Mouse (Mus musculus): Measurements from ENCODE around the gene Armh4.
"Not testable (repeated sequence)": the region's sequence is repeated elsewhere in the genome, so short reads cannot be mapped to it uniquely, and the experiment has no call there.

The Armh4 gene

DNA sequence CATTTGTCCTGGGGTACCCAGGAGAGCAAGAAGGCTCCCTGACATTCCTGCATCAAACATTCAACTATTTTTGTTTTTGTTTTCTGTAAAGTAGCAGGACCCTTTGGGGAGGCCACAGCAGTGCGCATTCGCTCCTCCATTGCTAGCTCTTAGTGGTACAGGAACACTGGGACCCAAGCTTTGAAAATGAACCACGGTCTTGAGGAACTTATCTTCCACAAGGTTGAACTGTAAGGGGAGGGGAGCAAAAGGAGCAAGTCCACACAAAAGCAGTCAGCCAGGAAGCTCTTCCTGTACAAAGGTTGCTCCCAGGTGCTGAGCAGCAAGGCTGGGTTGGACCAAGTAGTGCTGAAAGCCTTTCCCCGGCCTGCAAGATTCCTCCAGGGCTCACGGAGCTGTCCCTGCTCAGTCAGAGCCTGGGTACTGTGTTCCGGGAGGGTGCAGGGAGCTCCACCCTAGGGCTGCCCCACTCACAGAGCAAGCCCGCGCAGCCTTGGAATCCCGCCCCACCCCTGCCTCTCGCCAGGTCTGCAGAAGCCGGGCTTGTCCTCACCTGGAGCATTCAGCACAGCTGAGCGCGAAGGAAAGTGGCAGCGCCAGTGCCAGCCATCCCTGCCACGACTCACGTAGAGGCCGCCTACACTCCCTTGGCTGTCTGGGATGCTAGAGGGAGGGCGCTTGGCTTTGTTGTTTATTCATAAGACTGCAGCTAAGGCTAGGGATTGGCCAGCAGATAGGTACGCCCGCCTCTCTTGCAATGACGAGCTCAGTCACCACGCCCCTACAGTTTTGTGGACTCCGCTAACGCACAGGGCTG is at the start of gene Armh4:
Armh4 (minus strand) TSS at position 669 of the 817 bp plus-strand sequence.
- DNase-seq (ENCODE audit: low spot score), result peak; percentile 95

DNA sequence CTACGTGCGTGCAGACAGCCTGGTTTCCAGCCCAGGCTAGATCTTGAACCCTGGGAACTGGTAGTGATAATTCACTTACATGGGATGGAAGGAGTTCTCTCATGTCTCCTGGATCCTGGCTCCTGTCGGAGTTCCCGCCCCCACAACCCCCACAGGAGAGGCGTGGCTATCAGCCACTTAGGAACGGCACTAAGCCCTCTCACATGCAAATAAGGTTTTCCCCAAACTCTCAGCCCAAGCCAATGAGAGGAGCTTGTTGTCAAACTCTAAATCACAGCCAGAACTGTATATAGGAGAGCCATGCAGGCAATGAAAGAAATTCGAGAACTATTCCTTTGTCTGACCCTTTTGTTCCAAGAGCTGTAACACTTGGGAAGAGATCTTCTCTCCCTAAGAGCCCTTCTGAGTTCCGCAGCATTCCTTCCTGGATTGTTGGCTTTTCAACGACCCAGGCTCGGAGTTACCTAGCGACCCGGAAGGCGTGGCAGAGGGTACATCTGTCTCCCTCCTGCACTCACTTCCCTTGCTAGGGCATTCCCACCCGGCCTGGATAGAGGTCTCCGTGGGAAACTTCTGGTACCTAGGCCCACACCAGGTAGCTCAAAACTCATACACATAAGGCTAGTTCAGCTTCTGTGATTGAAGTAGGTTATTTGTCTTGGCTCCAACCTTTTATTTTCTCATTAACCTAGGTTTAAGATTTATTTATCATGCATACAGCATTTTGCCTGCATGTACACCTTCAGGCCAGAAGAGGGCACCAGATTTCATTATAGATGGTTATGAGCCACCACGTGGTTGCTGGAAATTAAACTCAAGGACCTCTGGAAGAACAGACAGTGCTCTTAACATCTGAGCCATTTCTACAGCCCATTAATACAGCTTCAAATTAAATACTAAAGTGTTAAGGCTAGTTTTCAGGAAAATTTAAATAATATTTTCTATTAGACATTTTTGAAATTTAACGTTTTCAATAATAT is 46.3 kb upstream of the Armh4 start:
- peak; percentile 73 for DNase-seq (ENCODE audit: low spot score)

DNA sequence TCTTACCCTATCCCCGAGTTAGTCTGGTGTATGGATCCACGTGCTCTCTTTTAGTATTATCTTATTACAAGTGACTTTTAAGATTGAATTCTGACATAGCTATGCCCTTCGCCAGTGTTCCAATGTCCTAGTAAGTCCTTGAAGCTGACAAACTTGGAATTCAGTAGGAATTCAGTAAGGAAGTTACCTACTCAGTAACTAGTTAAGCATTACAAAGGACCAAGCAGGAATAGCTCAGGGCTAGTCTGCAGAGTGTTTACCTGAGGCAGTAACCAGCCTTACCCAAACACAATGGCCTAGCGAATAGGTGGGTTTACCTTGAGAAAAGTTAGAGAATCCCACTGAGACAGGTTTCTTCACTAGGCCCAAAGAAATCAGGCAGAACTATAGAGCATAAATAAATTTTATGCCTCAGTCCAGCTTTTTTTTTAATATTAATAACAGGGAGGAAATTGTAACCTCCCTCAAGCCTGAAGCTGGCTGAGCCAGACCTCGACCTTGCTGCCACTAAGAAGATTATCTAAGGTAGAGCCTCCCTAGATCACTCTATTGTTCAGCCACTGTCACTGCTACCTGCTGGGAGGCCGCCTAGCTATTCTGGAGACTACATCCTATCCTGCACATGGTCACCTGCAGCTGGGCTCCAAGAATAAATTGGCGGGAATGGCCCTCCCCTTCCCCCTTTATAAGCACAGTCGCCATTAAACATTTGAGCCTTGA is 36.7 kb upstream of the Armh4 start:
- DNase-seq (ENCODE audit: low spot score), result not testable (repeated sequence)

DNA sequence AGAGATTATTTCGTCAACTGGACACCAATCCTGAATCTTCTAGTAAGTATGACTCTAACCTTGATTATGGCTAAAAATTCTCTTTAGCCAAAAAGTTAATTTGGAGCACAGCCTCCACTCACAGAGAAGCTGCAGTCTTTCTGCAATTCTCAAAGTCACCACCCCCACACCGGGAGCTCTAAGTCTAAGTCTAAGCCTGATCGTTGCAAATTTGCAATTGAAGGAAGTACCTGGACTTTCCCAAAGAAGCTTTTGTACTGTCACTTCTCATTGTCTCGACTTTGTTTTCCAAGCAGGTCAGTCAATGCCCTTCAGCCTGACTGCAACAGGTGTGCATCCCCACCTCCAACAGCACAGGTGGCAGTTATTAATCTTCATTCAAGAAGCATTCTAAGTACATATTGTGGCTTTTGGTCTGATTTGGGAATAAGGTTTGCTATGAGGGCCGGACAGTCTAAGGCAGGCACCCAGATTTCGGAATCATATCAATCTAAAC is 35.6 kb upstream of the Armh4 start:
- DNase-seq (ENCODE audit: low spot score), result not testable (repeated sequence)

DNA sequence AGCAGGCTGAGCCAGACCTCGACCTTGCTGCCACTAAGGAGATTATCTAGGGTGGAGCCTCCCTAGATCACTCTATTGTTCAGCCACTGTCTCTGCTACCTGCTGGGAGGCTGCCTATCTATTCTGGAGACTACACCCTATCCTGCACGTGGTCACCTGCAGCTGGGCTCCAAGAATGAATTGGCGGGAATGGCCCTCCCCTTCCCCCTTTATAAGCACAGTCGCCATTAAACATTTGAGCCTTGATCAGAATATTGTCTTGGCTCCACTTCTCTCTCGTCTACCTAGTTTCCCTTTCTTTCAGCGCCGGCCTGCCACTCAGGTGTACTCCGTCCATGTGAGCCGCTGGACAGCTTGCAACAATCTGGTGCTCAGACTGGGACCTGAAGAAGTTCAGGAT is 29.8 kb upstream of the Armh4 start:
- DNase-seq (ENCODE audit: low spot score), result not testable (repeated sequence)

DNA sequence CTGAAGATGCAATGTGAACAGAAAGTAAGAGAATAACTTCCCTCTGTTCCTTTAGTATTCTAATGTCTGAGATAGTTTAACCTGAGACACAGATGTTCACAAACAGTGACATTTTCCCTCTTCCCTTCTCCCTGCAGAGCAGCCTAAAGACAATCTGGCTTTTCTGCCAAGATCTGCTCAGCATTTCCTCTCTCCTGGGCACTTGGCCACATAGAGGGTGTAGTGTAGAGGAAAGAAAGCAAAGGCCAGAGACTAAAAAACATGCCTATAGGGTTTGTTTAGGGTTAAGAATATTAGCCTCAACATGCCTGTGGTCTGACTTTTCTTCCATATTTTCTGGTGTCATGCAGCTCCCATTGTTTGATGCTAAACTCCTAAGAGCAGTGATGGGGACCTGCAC is 21.9 kb upstream of the Armh4 start:
- not testable (repeated sequence) for DNase-seq (ENCODE audit: low spot score)

DNA sequence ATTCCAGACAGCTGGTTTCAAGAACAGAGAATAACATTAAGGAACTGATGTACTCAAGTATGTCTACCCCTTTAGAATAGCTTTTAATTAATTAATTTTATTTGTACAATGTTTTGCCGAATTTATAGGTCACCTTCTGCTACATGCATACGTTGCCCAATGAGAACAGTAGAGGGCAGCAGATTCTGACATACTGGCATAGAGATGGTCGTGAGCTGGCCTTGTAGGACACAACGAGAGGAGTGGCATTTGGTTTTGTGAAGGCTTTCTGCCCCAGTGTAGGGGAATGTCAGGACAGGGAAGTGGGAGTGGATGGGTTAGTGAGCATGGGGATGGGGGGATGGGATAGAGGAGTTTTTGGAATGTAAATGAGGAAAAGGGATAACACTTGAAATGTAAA is 18.3 kb upstream of the Armh4 start:
- peak; percentile 72 for DNase-seq (ENCODE audit: low spot score)

DNA sequence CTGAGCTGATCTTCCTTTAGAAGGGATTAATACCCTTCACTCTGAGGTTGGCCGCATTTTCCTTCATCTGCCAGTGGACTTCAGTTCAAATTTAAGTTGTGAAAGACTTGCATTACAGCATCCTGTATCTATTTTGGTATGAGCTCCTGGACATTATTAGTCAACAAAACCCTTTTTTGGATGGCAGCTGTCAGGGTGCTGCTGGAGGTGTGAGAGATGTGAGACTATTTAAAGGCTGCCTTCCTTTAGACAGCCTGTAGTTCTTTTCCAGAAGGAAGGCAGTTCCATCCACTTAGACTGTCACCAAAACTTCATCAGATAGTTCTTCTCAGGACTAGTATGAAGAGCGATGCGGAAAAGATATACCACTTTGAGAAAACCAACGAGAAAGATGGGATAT is 10.8 kb upstream of the Armh4 start:
- no peak for DNase-seq (ENCODE audit: low spot score)

DNA sequence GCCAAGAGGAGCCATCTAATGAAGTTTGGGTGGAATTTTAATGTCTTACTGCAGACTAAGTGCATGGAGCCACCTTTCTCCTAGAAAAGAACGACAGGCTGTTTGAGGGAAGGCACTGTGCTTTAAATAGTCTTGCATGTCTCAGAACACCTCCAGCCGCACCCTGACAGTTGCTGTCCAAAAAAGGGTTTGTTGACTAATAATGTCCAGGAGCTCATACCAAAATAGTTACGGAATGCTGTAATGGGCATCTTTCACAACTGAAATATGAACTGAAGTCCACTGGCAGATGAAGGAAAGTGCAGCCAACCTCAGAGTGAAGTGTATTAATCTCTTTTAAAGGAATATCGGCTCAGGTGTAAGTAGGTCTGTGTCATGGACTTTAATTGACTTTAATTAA is 7.4 kb upstream of the Armh4 start:
- no peak for DNase-seq (ENCODE audit: low spot score)

DNA sequence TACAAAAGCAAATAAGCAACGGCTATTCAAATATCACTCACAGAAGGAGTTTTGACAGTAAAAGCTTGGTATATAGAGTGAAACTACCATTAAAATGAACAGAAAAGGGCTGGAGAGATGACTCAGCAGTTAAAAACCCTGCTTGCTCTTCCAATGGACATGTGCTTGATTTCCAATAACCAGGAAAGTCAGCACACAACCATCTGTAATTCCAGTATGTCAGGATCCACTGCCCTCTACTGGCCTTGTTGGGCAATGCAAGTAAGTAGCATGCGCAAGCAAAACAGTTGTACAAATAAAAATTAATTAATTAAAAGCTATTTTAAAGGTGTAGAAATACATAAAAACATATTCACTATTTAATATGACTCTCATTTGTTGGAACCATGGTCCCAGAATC is 2.6 kb upstream of the Armh4 start:
- DNase-seq (ENCODE audit: low spot score), result peak; percentile 78

DNA sequence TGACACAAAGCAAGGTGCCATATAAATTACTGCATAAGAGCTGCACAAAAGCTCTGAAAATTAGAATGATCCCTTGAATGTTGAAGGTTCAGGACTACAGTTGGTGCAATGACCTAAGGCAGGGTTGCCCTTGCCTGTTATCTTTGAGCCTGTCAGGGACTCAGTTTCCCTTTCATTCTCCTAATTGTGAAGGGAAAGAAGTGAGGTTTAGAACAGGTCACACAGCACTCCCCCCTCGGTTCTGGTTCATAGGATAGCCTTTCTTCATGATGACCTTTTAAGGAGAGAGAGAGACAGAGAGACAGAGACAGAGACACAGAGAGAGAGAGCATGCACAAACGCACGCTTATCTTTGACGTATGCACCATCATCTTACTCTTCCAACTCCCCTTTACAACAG is 683 bp upstream of the Armh4 start:
- DNase-seq (ENCODE audit: low spot score), result no peak

DNA sequence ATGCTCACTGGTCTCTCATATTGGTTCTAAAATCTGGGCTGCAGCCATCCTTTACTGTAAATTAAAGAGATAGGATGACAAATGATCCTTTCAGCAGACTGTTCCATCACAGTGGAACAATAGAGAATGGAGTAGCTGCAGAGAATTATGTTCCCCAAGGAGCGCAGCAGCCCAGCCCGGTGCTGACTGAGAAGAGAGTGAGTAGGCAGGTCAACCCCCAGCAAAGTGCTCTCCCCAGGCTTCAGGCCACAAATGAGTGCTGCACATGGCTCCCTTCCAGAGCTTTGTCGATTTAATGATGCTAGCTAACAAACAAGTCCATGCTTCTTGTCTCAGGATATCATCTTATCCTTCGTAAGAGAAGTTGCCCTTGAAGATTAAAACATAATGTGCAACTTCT is 2.8 kb downstream of the Armh4 start:
- DNase-seq (ENCODE audit: low spot score), result no peak

DNA sequence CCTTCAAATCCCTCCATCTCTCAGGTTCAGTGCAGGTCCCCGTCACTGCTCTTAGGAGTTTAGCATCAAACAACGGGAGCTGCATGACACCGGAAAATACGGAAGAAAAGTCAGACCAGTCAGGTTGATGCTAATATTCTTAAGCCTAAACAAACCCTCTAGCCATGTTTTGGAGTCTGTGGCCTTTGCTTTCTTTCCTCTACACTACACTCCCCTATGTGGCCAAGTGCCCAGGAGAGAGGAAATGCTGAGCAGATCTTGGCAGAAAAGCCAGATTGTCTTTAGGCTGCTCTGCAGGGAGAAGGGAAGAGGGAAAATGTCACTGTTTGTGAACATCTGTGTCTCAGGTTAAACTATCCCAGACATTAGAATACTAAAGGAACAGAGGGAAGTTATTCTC is 5.6 kb downstream of the Armh4 start:
- DNase-seq (ENCODE audit: low spot score), result not testable (repeated sequence)

DNA sequence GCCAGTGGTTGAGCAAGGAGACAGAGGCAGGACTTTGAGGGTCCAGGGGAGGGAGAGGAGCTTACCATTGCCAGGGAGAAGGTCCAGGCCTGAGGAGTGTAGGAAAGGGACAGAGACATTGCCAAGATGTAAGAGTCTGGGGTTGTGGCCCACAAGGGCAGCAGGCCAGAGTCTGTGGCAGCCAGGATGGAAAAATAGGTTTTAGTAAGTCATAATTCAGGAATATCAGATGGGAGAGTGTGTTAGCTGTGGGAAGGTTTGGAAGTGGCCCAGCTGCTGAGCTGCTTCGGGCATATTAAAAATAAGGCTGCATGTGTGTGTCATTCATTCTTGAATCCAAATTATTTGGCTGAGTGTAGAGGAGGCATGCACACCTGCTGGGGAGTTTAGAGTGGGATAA is 11.4 kb downstream of the Armh4 start:
- no peak for DNase-seq (ENCODE audit: low spot score)

DNA sequence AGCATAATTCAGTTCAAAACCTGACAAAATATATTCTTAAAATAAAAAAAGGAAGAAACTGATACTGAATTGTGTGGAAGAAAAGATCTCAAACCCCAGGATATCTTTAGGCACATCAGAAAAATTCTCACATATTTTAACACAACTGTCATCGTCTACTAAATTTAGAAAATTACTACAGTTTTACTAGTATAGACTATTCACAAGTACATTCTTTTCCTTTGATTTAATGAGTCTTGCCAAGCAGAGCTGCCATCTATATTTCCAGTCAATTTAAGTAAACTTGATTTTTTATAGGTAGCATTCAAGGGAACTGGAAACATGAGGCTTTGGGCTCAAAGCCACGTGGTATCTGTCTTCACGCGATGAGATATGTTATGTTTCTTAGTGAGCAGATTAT is 16.6 kb downstream of the Armh4 start:
- DNase-seq (ENCODE audit: low spot score), result no peak

DNA sequence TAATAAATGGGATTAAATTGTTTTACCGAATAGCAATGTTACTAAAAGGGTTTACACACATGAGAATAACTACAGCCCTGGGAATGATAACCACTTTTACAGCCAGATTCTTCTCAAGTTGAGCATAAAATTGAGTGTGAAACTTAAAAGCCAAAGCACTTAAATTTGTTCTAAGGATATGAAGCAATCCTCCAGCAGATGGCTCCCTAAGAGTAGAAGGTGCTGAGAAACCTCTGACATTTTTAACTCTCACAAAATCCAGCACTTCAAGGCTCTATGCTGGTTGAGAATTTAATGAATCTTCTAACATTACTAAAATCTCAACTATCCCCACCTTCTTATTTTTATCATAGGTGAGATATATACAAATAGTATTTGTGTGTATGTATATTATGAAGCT is 27.3 kb downstream of the Armh4 start:
- DNase-seq (ENCODE audit: low spot score), result no peak

DNA sequence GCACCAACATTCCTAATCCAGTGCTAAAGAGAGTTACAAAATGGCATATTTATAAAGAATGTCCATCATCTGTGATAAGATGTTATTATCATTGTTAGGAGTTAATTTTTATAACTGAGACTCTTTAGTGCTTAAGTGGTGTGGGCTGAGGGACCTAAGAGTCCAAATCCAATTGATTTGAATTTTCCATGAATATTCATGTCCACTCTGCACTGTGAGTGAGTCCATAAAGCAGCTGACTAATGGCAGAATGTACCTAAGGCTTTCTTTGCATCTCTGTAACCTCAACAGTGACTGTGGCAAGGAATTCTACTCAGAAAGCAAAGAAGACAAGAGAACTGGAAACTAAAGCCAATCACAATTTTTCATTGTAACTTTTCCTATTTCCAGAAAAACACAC is 30.6 kb downstream of the Armh4 start:
- DNase-seq (ENCODE audit: low spot score), result no peak

DNA sequence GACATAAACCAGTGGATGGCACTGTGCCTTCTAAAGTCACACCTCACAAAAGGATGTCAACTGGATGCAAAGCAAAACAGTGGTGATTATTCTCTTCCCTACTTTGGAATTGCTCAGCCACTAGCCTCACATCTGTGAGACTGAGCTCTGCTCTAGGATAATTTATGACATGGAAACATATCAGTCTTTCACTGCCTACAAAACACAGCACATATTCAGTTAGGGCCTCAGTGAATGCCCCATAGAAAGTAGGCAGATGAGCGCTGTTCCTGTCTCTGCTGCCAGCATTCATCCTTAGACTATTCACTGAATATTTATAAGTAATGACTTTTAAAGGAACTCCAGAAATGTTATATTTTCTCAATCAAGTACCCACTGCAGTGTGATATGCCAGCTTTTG is 37.3 kb downstream of the Armh4 start:
- DNase-seq (ENCODE audit: low spot score), result no peak

DNA sequence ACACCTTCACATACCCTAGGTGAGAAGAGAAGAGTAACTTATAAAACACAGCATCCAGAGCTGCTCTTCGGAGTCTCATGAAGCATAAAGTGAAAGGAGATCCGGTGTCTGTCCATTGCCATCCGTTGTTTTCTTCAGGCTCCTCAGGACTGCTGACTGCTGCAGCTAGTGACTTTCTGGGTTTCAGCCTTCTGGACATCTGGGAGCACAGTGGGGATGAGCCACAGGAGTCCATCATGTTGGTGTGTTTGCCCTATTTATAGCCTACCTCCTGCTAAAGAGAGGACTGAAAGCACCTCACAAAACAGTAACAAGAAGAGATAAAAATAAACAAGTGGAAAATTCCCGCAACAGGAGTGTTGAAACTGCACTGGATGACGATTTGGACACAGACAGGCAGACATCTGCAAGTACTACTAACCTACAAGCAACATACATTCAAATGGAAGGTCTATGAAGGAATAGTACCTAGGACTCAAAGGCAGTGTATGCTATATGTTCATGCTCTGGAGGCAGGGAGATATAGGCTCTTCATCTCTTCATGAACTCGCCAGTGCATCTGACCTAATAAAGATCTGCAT is 39.1 kb downstream of the Armh4 start:
- DNase-seq (ENCODE audit: low spot score), result no peak

DNA sequence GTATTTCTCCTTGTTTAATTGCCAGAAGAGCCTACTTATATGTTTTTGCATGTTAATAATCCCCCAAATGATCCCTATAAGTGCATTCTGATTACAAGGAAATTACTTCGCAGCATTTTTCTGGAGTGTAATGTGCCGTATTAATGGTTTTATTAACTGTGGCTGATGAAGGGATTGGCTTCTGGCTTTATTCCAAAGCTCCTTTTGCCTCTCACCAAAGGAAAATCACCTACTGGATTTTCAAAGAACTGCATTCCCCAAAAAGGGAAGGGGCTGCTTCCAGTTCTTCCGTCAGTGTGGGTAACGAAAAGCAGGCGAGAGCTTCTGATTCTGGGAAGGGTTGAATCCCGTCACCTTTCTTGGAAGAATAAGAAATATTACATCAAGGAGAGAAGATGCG is 43.9 kb downstream of the Armh4 start:
- no peak for DNase-seq (ENCODE audit: low spot score)

DNA sequence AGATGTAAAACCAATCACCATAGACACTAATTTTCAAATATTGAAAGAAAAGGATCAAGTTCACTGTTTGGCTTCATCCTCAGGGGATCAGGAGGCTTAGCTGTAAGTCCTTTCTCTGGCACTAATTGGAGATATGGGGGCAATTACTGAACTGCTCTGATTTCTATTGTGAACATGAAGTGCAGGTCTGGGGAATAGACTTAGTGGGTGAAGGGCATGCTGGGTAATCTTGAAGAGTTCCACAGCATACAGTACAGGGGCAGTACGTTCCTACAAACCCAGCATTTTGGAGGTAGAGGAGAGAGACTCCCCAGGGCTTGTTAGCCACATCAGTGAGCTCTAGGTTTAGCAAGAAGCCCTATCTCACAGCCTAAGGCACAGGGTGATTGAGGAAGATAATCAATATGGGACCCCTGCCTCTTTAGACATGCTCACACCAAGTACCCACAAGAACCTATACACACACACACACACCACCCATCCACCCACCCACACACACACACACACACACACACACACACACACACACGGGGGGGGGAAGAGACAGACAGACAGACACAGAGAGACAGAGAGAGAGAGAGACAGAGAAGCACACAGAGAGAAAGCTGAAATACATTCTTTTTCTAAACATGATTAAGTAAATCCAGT is 44.6 kb downstream of the Armh4 start:
- DNase-seq (ENCODE audit: low spot score), result no peak

Measured in embryo, embryonic 10 days (tissue).